12 mouse cellular contexts compared by ENCODE assay signal in the genomic region with DNA sequence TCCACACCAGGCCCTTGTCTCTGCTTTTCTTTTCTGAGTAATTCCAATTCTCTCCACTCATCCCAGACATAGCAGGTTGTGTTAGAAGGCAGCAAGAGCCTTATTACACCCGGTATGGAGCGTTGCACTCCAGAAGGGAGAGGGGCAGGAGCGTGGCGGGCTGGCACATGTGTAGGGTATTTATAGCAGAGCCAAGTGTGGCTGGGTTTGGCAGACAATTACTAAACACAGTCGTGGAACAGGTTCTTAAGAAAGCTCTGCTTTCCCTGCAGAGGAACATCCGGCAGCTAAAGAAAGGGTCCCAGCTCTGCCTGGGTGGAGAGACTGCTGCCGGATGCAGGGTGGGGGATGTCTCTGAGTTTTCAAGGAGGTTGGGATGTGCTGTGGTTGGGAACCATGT. TPM values are rescaled to one million over a fixed set of nuclear protein-coding genes. Genes with fewer than 3 reads are reported as not detected.
DNase-seq lines count a peak whose midpoint lies in the region; ATAC-seq and TF ChIP-seq lines count a peak whose summit lies in the region.
"Had no signal": no experiment of that assay in that cellular context is flagged by ENCODE, and none has a peak within 500 bp of the region (broad histone marks: within the 10 kb centered on the region; RNA-seq: fewer than 3 reads in every experiment).

No protein-coding gene starts in this region.

- no peak for TF ChIP-seq CTCF in hindbrain, postnatal 0 days (IDR thresholded peaks at IDR 0.05; ENCODE audit: low read depth)
- no peak for TF ChIP-seq CTCF in olfactory bulb, adult 2 months (IDR thresholded peaks at IDR 0.05; ENCODE audit: insufficient read depth, low read depth, low read length)
- TF ChIP-seq CTCF in kidney, adult 2 months (conservative IDR thresholded peaks at IDR 0.05; ENCODE audit: insufficient read depth, insufficient read length, low read depth, low read length) = no peak

- H3K27me3 ChIP-seq in hindbrain, postnatal 0 days (ENCODE audit: insufficient read depth, low read length) = no peaks in the 10 kb centered on the region
- 0 out of 2 replicates have a peak, but pooled peaks cover 11% of the 10 kb centered on the region for H3K27me3 ChIP-seq in hindbrain, embryonic 13.5 days
- H3K27me3 ChIP-seq in embryonic facial prominence, embryonic 14.5 days (replicated peaks; ENCODE audit: control insufficient read depth, insufficient read depth, low read length) = no peaks in the 10 kb centered on the region
- no peaks in the 10 kb centered on the region for H3K27me3 ChIP-seq in heart, embryonic 14.5 days (ENCODE audit: control insufficient read depth, insufficient read depth, low read length)
- no peaks in the 10 kb centered on the region for H3K27me3 ChIP-seq in kidney, adult 2 months (replicated peaks; ENCODE audit: control insufficient read depth, insufficient read depth, low read length)
- no peaks in the 10 kb centered on the region for H3K27me3 ChIP-seq in hindbrain, embryonic 10.5 days (ENCODE audit: insufficient read depth, poor library complexity, severe bottlenecking)
- H3K27me3 ChIP-seq: liver, embryonic 15.5 days had no signal

- no peaks in the 10 kb centered on the region for H3K36me3 ChIP-seq in hindbrain, postnatal 0 days (ENCODE audit: insufficient read depth, low read length)
- no peaks in the 10 kb centered on the region for H3K36me3 ChIP-seq in hindbrain, embryonic 13.5 days
- H3K36me3 ChIP-seq in embryonic facial prominence, embryonic 14.5 days (ENCODE audit: control insufficient read depth, insufficient read depth, low read length) = no peaks in the 10 kb centered on the region
- H3K36me3 ChIP-seq in heart, embryonic 14.5 days (ENCODE audit: control insufficient read depth, insufficient read depth, low read length) = no peaks in the 10 kb centered on the region
- no peaks in the 10 kb centered on the region for H3K36me3 ChIP-seq in kidney, adult 2 months (ENCODE audit: control insufficient read depth, insufficient read depth, low read length)
- no peaks in the 10 kb centered on the region for H3K36me3 ChIP-seq in hindbrain, embryonic 10.5 days
- H3K36me3 ChIP-seq: liver, embryonic 15.5 days had no signal

- no peaks in the 10 kb centered on the region for H3K9me3 ChIP-seq in hindbrain, postnatal 0 days (ENCODE audit: low read length)
- H3K9me3 ChIP-seq in hindbrain, embryonic 13.5 days = no peaks in the 10 kb centered on the region
- no peaks in the 10 kb centered on the region for H3K9me3 ChIP-seq in embryonic facial prominence, embryonic 14.5 days (ENCODE audit: control insufficient read depth, low read length)
- H3K9me3 ChIP-seq in heart, embryonic 14.5 days (ENCODE audit: control insufficient read depth, low read length) = no peaks in the 10 kb centered on the region
- H3K9me3 ChIP-seq in hindbrain, embryonic 10.5 days = no peaks in the 10 kb centered on the region
- H3K9me3 ChIP-seq: liver, embryonic 15.5 days had no signal

- DNase-seq in hindbrain, postnatal 0 days (ENCODE audit: low spot score) = peak; percentile 40
- DNase-seq in embryonic facial prominence, embryonic 14.5 days (ENCODE audit: low spot score) = peak; percentile 89
- DNase-seq in kidney, adult 2 months = no peak
- DNase-seq in spleen, postnatal 10 days (ENCODE audit: low spot score in 2 of 2) = no peak
- no peak for DNase-seq in hindbrain, embryonic 10.5 days (ENCODE audit: low spot score)
- DNase-seq: cerebellum, adult 11 months; kidney, postnatal 25 days; thymus, postnatal 14 days had no signal

- no peak for TF ChIP-seq POLR2A in olfactory bulb, adult 2 months (IDR thresholded peaks at IDR 0.05; ENCODE audit: insufficient read depth, low read depth, low read length)
- TF ChIP-seq POLR2A in kidney, adult 2 months (IDR thresholded peaks at IDR 0.05; ENCODE audit: low read depth, low read length) = no peak

- no peak overlapping the region for H3K4me3 ChIP-seq in hindbrain, postnatal 0 days (ENCODE audit: low read length)
- H3K4me3 ChIP-seq in hindbrain, embryonic 13.5 days = no peak overlapping the region
- no peak overlapping the region for H3K4me3 ChIP-seq in embryonic facial prominence, embryonic 14.5 days (ENCODE audit: low read depth, low read length)
- H3K4me3 ChIP-seq in heart, embryonic 14.5 days (ENCODE audit: control insufficient read depth in 1 of 2, insufficient read depth in 1 of 2, low read depth in 1 of 2, low read length in 2 of 2) = no peak overlapping the region
- H3K4me3 ChIP-seq in olfactory bulb, adult 2 months (ENCODE audit: insufficient read depth, low read depth, low read length) = no peak overlapping the region
- H3K4me3 ChIP-seq in kidney, adult 2 months (ENCODE audit: insufficient read depth, low read depth, low read length) = no peak overlapping the region
- no peak overlapping the region for H3K4me3 ChIP-seq in hindbrain, embryonic 10.5 days
- H3K4me3 ChIP-seq: liver, embryonic 15.5 days had no signal

- H3K4me2 ChIP-seq in hindbrain, postnatal 0 days (ENCODE audit: low read depth, low read length) = no peak overlapping the region
- H3K4me2 ChIP-seq in hindbrain, embryonic 13.5 days = no peak overlapping the region
- no peak overlapping the region for H3K4me2 ChIP-seq in embryonic facial prominence, embryonic 14.5 days (ENCODE audit: low read depth, low read length)
- H3K4me2 ChIP-seq in heart, embryonic 14.5 days (ENCODE audit: low read length) = peak overlapping the region; percentile 24; the same call in 1 of the 2 replicates
- H3K4me2 ChIP-seq: liver, embryonic 15.5 days had no signal

- 47% methylated on average over 7 of the region's 7 CpGs for WGBS in hindbrain, postnatal 0 days
- WGBS in hindbrain, embryonic 13.5 days = 69% methylated on average over 7 of the region's 7 CpGs
- 40% methylated on average over 7 of the region's 7 CpGs for WGBS in embryonic facial prominence, embryonic 14.5 days
- 30% methylated on average over 7 of the region's 7 CpGs for WGBS in heart, embryonic 14.5 days
- 15% methylated on average over 7 of the region's 7 CpGs for WGBS in olfactory bulb, adult 2 months
- WGBS in kidney, adult 2 months = 70% methylated on average over 7 of the region's 7 CpGs
- 76% methylated on average over 7 of the region's 7 CpGs for WGBS in hindbrain, embryonic 10.5 days

- no peak overlapping the region for H3K27ac ChIP-seq in hindbrain, postnatal 0 days
- no peak overlapping the region for H3K27ac ChIP-seq in hindbrain, embryonic 13.5 days
- H3K27ac ChIP-seq in embryonic facial prominence, embryonic 14.5 days (replicated peaks; ENCODE audit: low read depth, low read length) = peak overlapping the region; percentile 49; the same call in 1 of the 2 replicates
- H3K27ac ChIP-seq in heart, embryonic 14.5 days (replicated peaks in 1 of 2; ENCODE audit: control insufficient read depth in 1 of 2, insufficient read depth in 1 of 2, low read depth in 2 of 2, low read length in 2 of 2) = peak overlapping the region; percentile 58 to 75
- H3K27ac ChIP-seq in olfactory bulb, adult 2 months (ENCODE audit: insufficient read depth, low read depth, low read length) = peak overlapping the region; percentile 62; the same call in 1 of the 2 replicates
- H3K27ac ChIP-seq in kidney, adult 2 months (ENCODE audit: insufficient read depth, low read depth, low read length) = no peak overlapping the region
- H3K27ac ChIP-seq in hindbrain, embryonic 10.5 days = no peak overlapping the region
- H3K27ac ChIP-seq: liver, embryonic 15.5 days had no signal

- H3K4me1 ChIP-seq in hindbrain, postnatal 0 days (ENCODE audit: insufficient read depth, low read length) = 0 out of 2 replicates have a peak, but pooled peaks cover 3% of the 10 kb centered on the region
- peaks cover 13% of the 10 kb centered on the region for H3K4me1 ChIP-seq in hindbrain, embryonic 13.5 days (replicated peaks)
- H3K4me1 ChIP-seq in embryonic facial prominence, embryonic 14.5 days (ENCODE audit: control insufficient read depth, insufficient read depth, low read length) = peaks cover 10% of the 10 kb centered on the region; the same call in 1 of the 2 replicates
- peaks cover 19 to 20% of the 10 kb centered on the region in 2 experiments for H3K4me1 ChIP-seq in heart, embryonic 14.5 days (ENCODE audit: control insufficient read depth in 2 of 2, insufficient read depth in 2 of 2, low read length in 2 of 2)
- peaks cover 53% of the 10 kb centered on the region for H3K4me1 ChIP-seq in olfactory bulb, adult 2 months (ENCODE audit: control insufficient read depth, insufficient read depth, low read length)
- no peaks in the 10 kb centered on the region; the same call in 1 of the 2 replicates for H3K4me1 ChIP-seq in kidney, adult 2 months (ENCODE audit: control insufficient read depth, insufficient read depth, low read length)
- peaks cover 6% of the 10 kb centered on the region; the same call in 1 of the 2 replicates for H3K4me1 ChIP-seq in hindbrain, embryonic 10.5 days (replicated peaks)
- H3K4me1 ChIP-seq: liver, embryonic 15.5 days had no signal

- ATAC-seq in hindbrain, postnatal 0 days = no peak
- ATAC-seq in hindbrain, embryonic 13.5 days (ENCODE audit: low FRiP score) = no peak
- ATAC-seq in embryonic facial prominence, embryonic 14.5 days (ENCODE audit: low read depth) = peak; percentile 87
- ATAC-seq in heart, embryonic 14.5 days (ENCODE audit: insufficient number of reproducible peaks, insufficient read depth, low FRiP score, low read depth) = peak; percentile 61; the same call in 1 of the 2 replicates

- no peak overlapping the region for H3K9ac ChIP-seq in hindbrain, postnatal 0 days (replicated peaks; ENCODE audit: low read length)
- no peak overlapping the region for H3K9ac ChIP-seq in hindbrain, embryonic 13.5 days
- no peak overlapping the region for H3K9ac ChIP-seq in embryonic facial prominence, embryonic 14.5 days (ENCODE audit: low read depth, low read length)
- no peak overlapping the region for H3K9ac ChIP-seq in heart, embryonic 14.5 days (ENCODE audit: low read length)
- H3K9ac ChIP-seq: liver, embryonic 15.5 days had no signal

RNA-seq across cellular contexts. Expression of gene Sema4c, which starts 48.8 kb away (rescaled TPM):
- total RNA-seq in hindbrain, postnatal 0 days (2014; rRNA removed) = 32.3 and 40.5 TPM in 2 replicates
- 14.4 and 14.7 TPM in 2 replicates for polyA plus RNA-seq in hindbrain, postnatal 0 days (2015; fragmentation: Nextera tagmentation; extraction: Ambion mirVana)
- polyA plus RNA-seq in hindbrain, embryonic 13.5 days (2015; fragmentation: Nextera tagmentation; extraction: Ambion mirVana) = 28.3 and 31.8 TPM in 2 replicates
- polyA plus RNA-seq in embryonic facial prominence, embryonic 14.5 days (2014; fragmentation: Nextera tagmentation; extraction: Ambion mirVana) = 2.3 and 3.8 TPM in 2 replicates
- polyA plus RNA-seq in heart, embryonic 14.5 days (2014; fragmentation: Nextera tagmentation; extraction: Ambion mirVana) = 1.3 and 1.6 TPM in 2 replicates
- not detected in 2 replicates for polyA plus RNA-seq in olfactory bulb, adult 2 months (2012; ENCODE audit: insufficient read depth, insufficient read length, low replicate concordance, missing spikeins)
- 8.0 and 9.1 TPM in 2 replicates for polyA plus RNA-seq in kidney, adult 2 months (2012; rRNA removed)
- 25.4 and 29.6 TPM in 2 replicates for polyA plus RNA-seq in hindbrain, embryonic 10.5 days (2016; fragmentation: Nextera tagmentation; extraction: Ambion mirVana)

RNA-seq across cellular contexts. Expression of gene Ankrd39, which starts 59.7 kb away (rescaled TPM):
- total RNA-seq in hindbrain, postnatal 0 days (2014; rRNA removed) = 38.1 and 55.1 TPM in 2 replicates
- 30.8 and 32.5 TPM in 2 replicates for polyA plus RNA-seq in hindbrain, postnatal 0 days (2015; fragmentation: Nextera tagmentation; extraction: Ambion mirVana)
- 22.4 TPM in 2 replicates for polyA plus RNA-seq in hindbrain, embryonic 13.5 days (2015; fragmentation: Nextera tagmentation; extraction: Ambion mirVana)
- polyA plus RNA-seq in embryonic facial prominence, embryonic 14.5 days (2014; fragmentation: Nextera tagmentation; extraction: Ambion mirVana) = 19.5 and 20.0 TPM in 2 replicates
- polyA plus RNA-seq in heart, embryonic 14.5 days (2014; fragmentation: Nextera tagmentation; extraction: Ambion mirVana) = 27.2 and 29.0 TPM in 2 replicates
- not detected in 2 replicates for polyA plus RNA-seq in olfactory bulb, adult 2 months (2012; ENCODE audit: insufficient read depth, insufficient read length, low replicate concordance, missing spikeins)
- 16.8 and 22.6 TPM in 2 replicates for polyA plus RNA-seq in kidney, adult 2 months (2012; rRNA removed)
- polyA plus RNA-seq in hindbrain, embryonic 10.5 days (2016; fragmentation: Nextera tagmentation; extraction: Ambion mirVana) = 16.9 and 20.6 TPM in 2 replicates

Comparison
In these comparisons a context has a peak if more than half of its experiments do, and no peak if none do; other contexts are left out.
1. DNase-seq: peak in hindbrain, postnatal 0 days (single experiment) and embryonic facial prominence, embryonic 14.5 days (single experiment); none in kidney, adult 2 months (single experiment), spleen, postnatal 10 days (0 of 2) and hindbrain, embryonic 10.5 days (single experiment).
2. ATAC-seq: peak in embryonic facial prominence, embryonic 14.5 days (single experiment) and heart, embryonic 14.5 days (single experiment); none in hindbrain, postnatal 0 days (single experiment) and hindbrain, embryonic 13.5 days (single experiment).
3. H3K27ac ChIP-seq: peak in embryonic facial prominence, embryonic 14.5 days (single experiment), heart, embryonic 14.5 days (2 of 2) and olfactory bulb, adult 2 months (single experiment); none in hindbrain, postnatal 0 days (single experiment), hindbrain, embryonic 13.5 days (single experiment), kidney, adult 2 months (single experiment) and hindbrain, embryonic 10.5 days (single experiment).
4. RNA of gene Ankrd39, which starts 59.7 kb away (polyA plus RNA-seq): 30.8 to 32.5 TPM in hindbrain, postnatal 0 days, 27.2 to 29.0 TPM in heart, embryonic 14.5 days, 22.4 TPM in hindbrain, embryonic 13.5 days, 19.5 to 20.0 TPM in embryonic facial prominence, embryonic 14.5 days, 16.9 to 20.6 TPM in hindbrain, embryonic 10.5 days and 16.8 to 22.6 TPM in kidney, adult 2 months; not detected in olfactory bulb, adult 2 months; every median in the first group is over 10 times any median in the second.